Mouse (Mus musculus) spleen, adult 2 months (tissue): ENCODE results near the gene D630003M21Rik.

Source experiments
- CTCF ChIP-seq: fragments of 200-500 bp; IDR thresholded peaks from 2 replicates; pipeline ENCODE4 v1.5.1; 2011; ENCODE audit warnings: mild to moderate bottlenecking, inconsistent platforms; ENCODE audit not compliant: insufficient read depth, insufficient read length, insufficient replicate concordance; ENCODE audit errors: extremely low read depth
- POLR2A ChIP-seq: fragments of 200-500 bp; IDR thresholded peaks from 2 replicates; pipeline ENCODE4 v1.6.1; 2011; ENCODE audit warnings: low read depth, low read length, inconsistent platforms

DNA sequence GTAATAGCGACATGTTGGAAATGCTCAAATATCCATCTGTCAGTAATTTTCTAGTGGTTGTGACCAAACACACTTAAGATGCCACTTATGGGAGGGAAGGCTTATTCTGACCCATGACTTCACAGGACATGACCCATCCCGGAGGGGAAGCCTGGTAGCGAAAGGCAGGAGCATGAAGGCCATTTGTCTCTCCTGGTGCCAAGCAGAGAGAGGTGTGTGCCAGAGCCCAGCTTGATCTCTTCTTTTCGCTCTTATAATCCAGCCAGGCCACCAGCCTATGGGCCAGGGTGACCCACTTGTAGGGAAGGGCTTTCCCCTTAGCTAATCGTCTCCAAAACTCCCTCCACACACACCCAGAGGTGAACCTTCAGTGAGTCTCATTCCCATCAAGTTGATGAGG lies 9.1 kb upstream of the D630003M21Rik start:
- TF ChIP-seq CTCF: no peak
- no peak for TF ChIP-seq POLR2A
